Mouse (Mus musculus) adrenal gland, adult (tissue): ENCODE measurements around the gene Tmprss11d.
"Not testable (repeated sequence)": the region's sequence is repeated elsewhere in the genome, so short reads cannot be mapped to it uniquely, and the experiment has no call there.

Source experiments
- DNase-seq, 2 experiments: peaks; one replicate each; pipeline ENCODE4 v3.0.0; 2022 to 2023; ENCODE audit warnings: low spot score in 1 of 2; ENCODE audit not compliant: inconsistent age in 2 of 2

Tmprss11d gene

GRCm38 (mm10) chr5:86373320-86373719, at the start of gene Tmprss11d:
Tmprss11d (minus strand) TSS chr5:86373420.
- no peak for DNase-seq

DNA sequence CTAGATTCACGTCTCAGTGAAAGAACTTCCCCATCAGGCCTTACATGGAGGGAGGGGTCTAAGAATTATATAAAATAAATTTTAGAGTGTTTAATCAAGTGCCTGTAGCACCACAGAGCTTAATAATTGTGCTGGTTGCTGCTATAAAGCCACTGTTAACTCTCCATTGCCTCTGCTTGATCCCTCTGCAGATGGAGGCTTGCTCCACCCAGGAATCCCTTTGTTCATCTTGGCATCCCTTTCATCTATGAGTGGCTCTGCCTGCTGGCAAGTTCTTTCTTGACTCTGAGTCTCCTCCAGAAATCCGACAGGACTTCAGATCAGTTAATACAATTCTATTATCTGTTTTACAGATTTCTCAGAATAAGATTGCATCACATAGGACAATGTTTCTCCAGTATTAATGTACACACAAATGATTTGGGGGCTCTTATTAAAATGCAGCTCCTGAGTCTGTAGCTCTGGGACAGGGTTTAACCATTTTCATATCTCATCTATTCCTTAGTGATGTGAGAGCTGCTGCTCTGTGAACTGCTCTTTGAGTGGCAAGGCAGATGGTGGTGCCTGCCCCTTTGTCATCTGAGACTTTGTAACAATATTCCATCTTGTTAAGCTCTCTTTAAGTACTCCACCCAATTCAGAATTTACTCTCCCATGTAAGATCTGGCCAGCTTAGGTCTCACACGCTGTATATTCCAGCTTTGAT, 48.3 kb upstream of the Tmprss11d start:
- DNase-seq = no peak

DNA sequence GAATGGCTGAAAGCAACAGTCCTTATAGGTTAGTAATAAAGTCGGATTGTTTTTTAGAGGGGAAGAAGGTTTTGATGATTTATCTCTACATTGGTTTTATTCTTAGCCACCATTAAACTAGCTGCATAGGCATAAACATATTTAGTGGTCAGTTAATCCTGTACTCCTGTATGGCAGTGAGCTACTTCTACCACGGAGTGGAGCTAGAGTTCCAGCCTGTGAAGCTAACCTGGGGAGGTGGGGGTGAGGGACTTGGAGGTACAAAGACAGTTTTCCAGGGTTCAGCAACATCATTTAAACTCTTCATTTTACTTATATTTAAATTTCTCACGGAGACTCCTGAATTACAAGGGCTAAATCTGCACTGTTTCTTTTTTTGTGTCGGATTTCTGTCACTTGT, 46.3 kb upstream of the Tmprss11d start:
- DNase-seq = no peak

DNA sequence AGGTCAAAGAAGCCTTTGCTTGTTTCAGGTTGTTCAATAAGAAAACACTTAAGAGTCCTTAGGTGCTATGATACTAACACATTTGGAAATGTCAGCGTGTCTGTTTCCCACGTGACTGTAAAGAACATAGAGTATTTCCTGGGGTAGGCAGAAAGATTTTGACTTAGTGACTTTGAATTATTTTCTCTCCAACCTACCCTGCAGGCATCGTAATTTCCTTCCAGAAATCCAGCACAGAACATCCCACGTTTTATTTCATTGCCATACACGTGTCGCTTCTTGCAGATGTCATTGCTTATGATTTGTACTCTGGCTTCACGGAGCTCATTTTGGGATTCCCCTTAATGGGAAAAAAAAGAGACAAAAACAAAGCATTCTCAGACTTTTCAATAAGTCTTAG, 41.1 kb upstream of the Tmprss11d start:
- no peak for DNase-seq

GRCm38 (mm10) chr5:86410815-86411214, 37.6 kb upstream of the Tmprss11d start:
- DNase-seq = peak; percentile 8 to 75

DNA sequence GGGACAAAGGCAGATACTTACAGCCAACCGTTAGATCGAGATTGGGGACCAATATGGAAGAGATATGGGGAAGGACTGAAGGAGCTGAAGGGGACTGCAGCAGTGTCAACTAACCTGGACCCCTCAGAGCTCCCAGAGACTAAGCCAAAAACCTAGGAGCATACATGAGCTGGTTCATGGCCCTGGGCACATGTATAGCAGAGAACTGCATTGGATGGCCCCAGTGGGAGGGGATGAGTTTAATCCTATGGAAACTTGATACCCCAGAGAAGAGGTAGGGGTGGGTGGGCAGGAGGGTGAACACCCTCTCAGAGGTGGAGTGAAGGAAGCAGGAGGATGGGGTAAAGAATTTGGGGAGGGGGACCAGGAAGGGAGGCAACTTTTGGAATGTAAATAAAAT, 34.7 kb upstream of the Tmprss11d start:
- no peak for DNase-seq

GRCm38 (mm10) chr5:86407191-86407590, 34.0 kb upstream of the Tmprss11d start:
- no peak for DNase-seq

DNA sequence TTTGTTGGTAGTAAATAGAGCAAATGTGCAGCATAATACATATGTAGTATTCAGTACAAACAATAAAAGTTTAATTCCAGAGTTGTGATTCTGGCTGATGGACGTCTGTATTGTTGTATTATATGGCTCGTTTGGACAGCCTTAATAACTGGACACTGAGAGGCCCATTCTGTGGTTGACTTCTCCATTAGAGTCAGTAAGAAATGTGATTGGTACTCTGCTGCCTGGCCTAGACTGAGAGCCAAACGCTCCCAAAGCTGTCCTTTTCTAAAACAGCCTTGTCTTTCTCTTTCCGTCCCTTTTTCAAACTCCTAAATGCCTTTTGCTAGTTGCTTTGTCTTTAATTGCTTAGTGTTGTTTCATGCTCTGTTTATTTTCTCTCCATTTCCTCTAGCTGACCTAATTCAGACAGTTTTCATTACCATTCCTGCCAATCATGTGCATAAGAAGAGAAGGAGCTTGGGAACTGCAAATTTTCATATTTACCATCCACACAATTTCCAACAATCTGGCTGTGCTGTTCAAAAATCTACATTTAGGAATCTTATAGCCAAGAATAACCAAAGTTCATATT, 13.7 kb downstream of the Tmprss11d start:
- no peak for DNase-seq

DNA sequence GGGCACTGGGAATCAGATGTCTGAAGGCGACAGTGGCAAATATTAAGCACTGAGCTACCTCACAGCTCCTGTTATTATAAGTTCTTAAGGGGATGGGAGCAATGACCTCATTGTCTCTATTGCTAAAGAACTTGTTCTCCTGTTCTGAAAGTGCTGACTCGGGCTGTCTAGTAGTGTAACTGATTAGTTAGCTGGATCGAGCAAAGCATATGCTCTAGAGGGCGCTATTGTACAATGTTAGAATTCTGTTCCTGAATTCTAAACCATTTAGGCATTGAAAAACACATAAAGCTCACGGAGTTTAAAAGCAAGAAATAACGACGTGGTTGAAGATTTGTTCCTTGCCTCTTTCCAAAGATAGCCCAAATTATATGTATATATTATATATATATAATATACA, 20.3 kb downstream of the Tmprss11d start:
- peak; percentile 17 to 83 for DNase-seq

DNA sequence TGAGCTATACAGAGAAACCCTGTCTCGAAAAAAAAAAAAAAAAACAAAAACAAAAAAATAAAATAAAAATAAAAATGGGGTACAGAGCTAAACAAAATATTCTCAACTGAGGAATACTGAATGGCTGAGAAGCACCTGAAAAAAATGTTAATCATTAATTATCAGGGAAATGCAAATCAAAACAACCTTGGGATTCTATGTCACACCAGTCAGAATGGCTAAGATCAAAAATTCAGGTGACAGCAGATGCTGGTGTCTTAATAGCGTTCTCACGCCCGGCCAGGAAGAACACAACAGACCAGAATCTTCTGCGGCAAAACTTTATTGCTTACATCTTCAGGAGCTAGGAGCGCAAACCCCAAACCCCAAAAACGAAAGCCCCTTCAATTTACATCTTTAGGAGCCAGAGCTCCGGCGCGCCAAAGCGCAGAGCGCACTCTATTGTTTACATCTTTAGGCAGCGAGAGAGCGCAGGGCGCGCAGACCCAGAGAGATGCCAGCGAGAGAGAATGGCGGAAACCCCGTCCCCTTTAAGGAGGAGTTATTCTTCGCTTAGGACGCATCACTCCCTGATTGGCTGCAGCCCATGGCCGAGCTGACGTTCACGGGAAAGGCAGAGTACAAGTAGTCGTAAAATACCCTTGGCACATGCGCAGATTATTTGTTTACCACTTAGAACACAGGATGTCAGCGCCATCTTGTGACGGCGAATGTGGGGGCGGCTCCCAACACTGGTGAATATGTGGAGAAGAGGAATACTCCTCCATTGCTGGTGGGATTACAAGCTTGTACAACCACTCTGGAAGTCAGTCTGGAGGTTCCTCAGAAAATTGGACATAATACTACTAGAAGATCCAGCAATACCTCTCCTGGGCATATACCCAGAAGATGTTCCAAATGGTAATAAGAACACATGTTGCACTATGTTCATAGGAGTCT, 54.9 kb downstream of the Tmprss11d start:
- DNase-seq = not testable (repeated sequence)

DNA sequence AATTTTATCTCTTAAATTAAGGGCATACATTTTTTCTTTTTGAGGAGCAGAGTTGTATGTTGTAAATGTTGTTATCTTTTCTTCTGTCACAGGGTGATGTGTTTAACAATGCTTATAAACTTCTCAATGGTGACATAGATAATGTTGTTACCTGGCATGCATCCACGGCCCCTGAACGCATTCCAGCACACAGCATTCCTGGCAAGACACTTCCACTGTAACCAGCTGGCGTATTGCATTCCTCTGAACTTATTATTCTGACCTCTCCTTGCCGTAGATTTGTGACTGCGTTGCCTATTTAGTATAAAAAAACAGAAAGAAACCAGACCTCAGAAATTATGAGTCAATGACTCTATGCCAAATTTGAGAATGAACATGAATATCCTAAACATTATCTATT, 67.1 kb downstream of the Tmprss11d start:
- DNase-seq = no peak

DNA sequence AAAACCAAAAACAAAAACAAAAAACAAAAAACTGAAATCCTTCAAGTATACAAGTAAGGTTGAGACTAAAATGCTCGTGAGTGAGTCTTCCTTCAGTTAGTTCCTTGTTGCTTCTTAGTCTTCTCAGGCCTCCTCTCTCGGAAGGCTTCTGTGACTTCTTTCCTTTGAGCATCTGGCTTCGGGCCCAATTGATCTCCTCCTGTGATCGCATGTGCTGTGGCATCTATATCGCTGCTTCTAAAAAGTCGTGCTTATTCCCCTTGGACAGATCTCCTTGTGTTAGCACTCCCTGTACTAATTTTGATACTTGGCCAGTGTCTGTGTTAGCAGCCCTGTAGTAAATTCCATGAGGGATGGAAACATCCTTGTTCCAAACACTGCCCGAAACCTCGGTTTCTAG, 69.3 kb downstream of the Tmprss11d start:
- no peak for DNase-seq

GRCm38 (mm10) chr5:86289208-86289607, 84.0 kb downstream of the Tmprss11d start, which contains the start of gene Tmprss11c:
Tmprss11c (minus strand) TSS chr5:86289308.
- no peak for DNase-seq
